Mouse (Mus musculus): ENCODE results near the gene Clstn3.

DNA sequence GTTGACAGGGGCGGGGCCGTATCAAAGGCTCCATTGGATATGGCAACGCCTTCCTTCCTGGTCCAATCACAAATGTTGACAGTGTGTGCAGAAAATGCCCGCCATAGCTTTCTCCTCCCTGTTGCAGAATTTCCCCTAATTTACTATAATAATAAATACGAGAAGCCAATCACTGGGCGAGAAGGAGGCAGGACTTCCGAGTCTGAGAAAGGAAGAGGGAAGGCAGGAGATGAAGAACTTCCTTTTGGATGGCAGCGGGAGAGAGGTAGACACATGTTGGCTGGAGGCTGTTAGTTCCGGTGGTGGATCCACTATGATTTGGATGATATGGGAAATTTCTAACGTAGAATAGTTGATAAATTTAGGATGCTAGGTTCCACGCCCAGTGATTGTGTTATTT is 10.0 kb upstream of the Clstn3 start:
- TF ChIP-seq CTCF (IDR thresholded peaks at IDR 0.05; ENCODE audit: extremely low read depth, insufficient read depth, low read length) (no peak), POLR2A (IDR thresholded peaks at IDR 0.05; ENCODE audit: extremely low read depth, insufficient read depth, low read length) (no peak)

Data from cortical plate, adult 2 months (tissue).